Mouse (Mus musculus): ENCODE measurements around the gene Dhx32. TPM values are rescaled to one million over a fixed set of nuclear protein-coding genes. Genes with fewer than 3 reads are reported as not detected.

The Dhx32 gene
- polyA plus RNA-seq, 1 experiment from 2014 or later, result 29.1 TPM

DNA sequence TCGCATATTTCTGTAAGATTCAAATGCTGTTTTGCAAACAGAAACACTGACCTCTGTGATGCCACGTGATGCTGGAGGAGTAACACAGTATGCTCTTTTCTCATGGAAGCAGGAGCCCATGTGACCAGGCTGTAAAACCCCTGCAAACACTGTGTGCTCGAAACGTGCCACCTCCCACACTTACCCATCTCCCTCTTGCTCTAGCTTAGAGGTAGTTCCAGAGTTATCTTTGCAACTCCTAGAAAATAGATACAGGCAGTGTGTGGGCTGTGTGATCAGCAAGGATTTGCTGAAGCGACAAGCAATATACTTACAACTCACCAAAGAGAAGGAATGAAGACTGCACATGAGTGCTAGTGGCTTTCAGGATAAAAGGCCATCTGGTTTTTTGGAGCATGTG is 14.0 kb downstream of the Dhx32 start:
- no peaks in the 10 kb centered on the region for H3K4me1 ChIP-seq
- ATAC-seq (ENCODE audit: insufficient number of reproducible peaks, low FRiP score, low TSS enrichment, low read depth), result no peak
- H3K27ac ChIP-seq (replicated peaks), result no peak overlapping the region
- no peak overlapping the region for H3K9ac ChIP-seq
- 72% methylated on average over 5 of the region's 5 CpGs for WGBS
- H3K27me3 ChIP-seq, result no peaks in the 10 kb centered on the region
- H3K4me2 ChIP-seq (replicated peaks), result no peak overlapping the region
- no peaks in the 10 kb centered on the region for H3K9me3 ChIP-seq (replicated peaks)
- H3K4me3 ChIP-seq (replicated peaks), result no peak overlapping the region
- no peaks in the 10 kb centered on the region for H3K36me3 ChIP-seq

GRCm38 (mm10) chr7:133768027-133768426 is 14.5 kb downstream of the Dhx32 start:
- Histone ChIP-seq H3K9ac (no peak overlapping the region), H3K27me3 (no peaks in the 10 kb centered on the region), H3K4me2 (replicated peaks) (no peak overlapping the region), H3K36me3 (no peaks in the 10 kb centered on the region), H3K9me3 (replicated peaks) (no peaks in the 10 kb centered on the region), H3K27ac (replicated peaks) (no peak overlapping the region), H3K4me1 (no peaks in the 10 kb centered on the region), H3K4me3 (replicated peaks) (no peak overlapping the region)
- 83% methylated on average over 4 of the region's 4 CpGs for WGBS
- no peak for ATAC-seq (ENCODE audit: insufficient number of reproducible peaks, low FRiP score, low TSS enrichment, low read depth)

- Histone ChIP-seq H3K4me2 (replicated peaks) (no peak overlapping the region), H3K9me3 (replicated peaks) (0 out of 2 replicates have a peak, but pooled peaks cover 4% of the 10 kb centered on the region), H3K36me3 (no peaks in the 10 kb centered on the region), H3K4me1 (no peaks in the 10 kb centered on the region), H3K9ac (no peak overlapping the region), H3K27me3 (no peaks in the 10 kb centered on the region), H3K4me3 (replicated peaks) (no peak overlapping the region), H3K27ac (replicated peaks) (no peak overlapping the region)
- ATAC-seq (ENCODE audit: insufficient number of reproducible peaks, low FRiP score, low TSS enrichment, low read depth), result no peak
- WGBS, result 86% methylated on average over 13 of the region's 13 CpGs
These were observed 16.7 kb downstream of the Dhx32 start for GRCm38 (mm10) chr7:133765849-133766243.

- H3K9ac ChIP-seq, result no peak overlapping the region
- H3K4me3 ChIP-seq (replicated peaks), result no peak overlapping the region
- no peaks in the 10 kb centered on the region for H3K4me1 ChIP-seq
- H3K27ac ChIP-seq (replicated peaks), result no peak overlapping the region
- H3K9me3 ChIP-seq (replicated peaks), result 0 out of 2 replicates have a peak, but pooled peaks cover 4% of the 10 kb centered on the region
- WGBS, result 77% methylated on average over 10 of the region's 10 CpGs
- no peak for ATAC-seq (ENCODE audit: insufficient number of reproducible peaks, low FRiP score, low TSS enrichment, low read depth)
- no peak overlapping the region for H3K4me2 ChIP-seq (replicated peaks)
- no peaks in the 10 kb centered on the region for H3K27me3 ChIP-seq
- no peaks in the 10 kb centered on the region for H3K36me3 ChIP-seq
These were observed 17.2 kb downstream of the Dhx32 start for GRCm38 (mm10) chr7:133765240-133765848.

DNA sequence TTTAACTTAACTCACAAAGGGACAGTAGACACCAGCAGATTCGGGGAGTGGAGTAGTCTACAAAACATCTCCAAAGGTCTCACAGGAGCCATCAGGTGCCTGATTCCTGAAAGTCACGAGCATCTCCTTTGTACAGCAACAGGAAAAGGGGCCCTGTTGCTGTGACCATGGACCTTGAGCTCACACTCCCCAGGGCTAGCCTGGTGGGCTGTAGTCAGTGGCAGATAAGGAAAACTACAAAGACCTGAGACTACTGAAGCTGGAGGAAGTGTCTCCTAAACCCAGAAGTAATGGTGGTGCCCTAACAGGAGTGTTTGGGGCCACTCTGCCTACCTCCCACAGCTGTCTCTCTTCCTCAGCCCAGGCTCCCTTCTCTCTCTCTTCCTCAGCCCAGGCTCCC is 18.1 kb downstream of the Dhx32 start:
- H3K36me3 ChIP-seq, result no peaks in the 10 kb centered on the region
- no peak for ATAC-seq (ENCODE audit: insufficient number of reproducible peaks, low FRiP score, low TSS enrichment, low read depth)
- H3K4me2 ChIP-seq (replicated peaks), result no peak overlapping the region
- 0 out of 2 replicates have a peak, but pooled peaks cover 4% of the 10 kb centered on the region for H3K9me3 ChIP-seq (replicated peaks)
- no peaks in the 10 kb centered on the region for H3K27me3 ChIP-seq
- H3K9ac ChIP-seq, result no peak overlapping the region
- H3K4me1 ChIP-seq, result 0 out of 2 replicates have a peak, but pooled peaks cover 8% of the 10 kb centered on the region
- 79% methylated on average over 2 of the region's 2 CpGs for whole genome bisulfite sequencing
- H3K27ac ChIP-seq (replicated peaks), result no peak overlapping the region
- H3K4me3 ChIP-seq (replicated peaks), result no peak overlapping the region

DNA sequence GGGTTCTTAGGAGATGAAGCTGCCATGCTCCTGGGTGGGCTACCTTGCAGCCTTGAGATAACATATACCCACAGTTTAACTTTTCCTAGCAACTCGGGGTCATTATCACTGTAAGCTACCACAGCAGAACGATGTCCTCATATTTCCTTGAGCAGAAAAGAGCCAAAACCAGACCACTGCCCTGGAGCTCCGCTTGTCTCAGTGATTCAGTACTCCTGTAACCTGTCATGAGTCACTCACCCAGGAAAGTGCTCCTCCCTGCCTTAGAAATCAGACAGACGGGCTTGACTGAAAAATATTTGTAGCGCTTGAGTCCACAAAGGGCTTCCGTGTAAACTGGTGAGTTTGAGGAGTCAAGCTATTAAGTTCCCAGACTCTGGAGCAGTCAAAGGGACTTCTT is 19.8 kb downstream of the Dhx32 start:
- no peak overlapping the region for H3K4me2 ChIP-seq (replicated peaks)
- H3K4me3 ChIP-seq (replicated peaks), result no peak overlapping the region
- H3K4me1 ChIP-seq, result 0 out of 2 replicates have a peak, but pooled peaks cover 9% of the 10 kb centered on the region
- H3K27ac ChIP-seq (replicated peaks), result no peak overlapping the region
- H3K27me3 ChIP-seq, result no peaks in the 10 kb centered on the region
- ATAC-seq (ENCODE audit: insufficient number of reproducible peaks, low FRiP score, low TSS enrichment, low read depth), result no peak
- WGBS, result 74% methylated on average over 6 of the region's 6 CpGs
- H3K36me3 ChIP-seq, result no peaks in the 10 kb centered on the region
- 0 out of 2 replicates have a peak, but pooled peaks cover 4% of the 10 kb centered on the region for H3K9me3 ChIP-seq (replicated peaks)
- H3K9ac ChIP-seq, result no peak overlapping the region

GRCm38 (mm10) chr7:133759611-133760353 is 22.7 kb downstream of the Dhx32 start:
- H3K9me3 ChIP-seq (replicated peaks), result 0 out of 2 replicates have a peak, but pooled peaks cover 4% of the 10 kb centered on the region
- 12% methylated on average over 27 of the region's 27 CpGs for WGBS
- no peak overlapping the region for H3K9ac ChIP-seq
- H3K4me3 ChIP-seq (replicated peaks), result peak overlapping the region; percentile 9; the same call in 1 of the 2 replicates
- no peaks in the 10 kb centered on the region for H3K27me3 ChIP-seq
- H3K4me2 ChIP-seq (replicated peaks), result peak overlapping the region; percentile 38
- ATAC-seq (ENCODE audit: insufficient number of reproducible peaks, low FRiP score, low TSS enrichment, low read depth), result no peak
- H3K27ac ChIP-seq (replicated peaks), result no peak overlapping the region
- H3K4me1 ChIP-seq, result 0 out of 2 replicates have a peak, but pooled peaks cover 9% of the 10 kb centered on the region
- H3K36me3 ChIP-seq, result no peaks in the 10 kb centered on the region

DNA sequence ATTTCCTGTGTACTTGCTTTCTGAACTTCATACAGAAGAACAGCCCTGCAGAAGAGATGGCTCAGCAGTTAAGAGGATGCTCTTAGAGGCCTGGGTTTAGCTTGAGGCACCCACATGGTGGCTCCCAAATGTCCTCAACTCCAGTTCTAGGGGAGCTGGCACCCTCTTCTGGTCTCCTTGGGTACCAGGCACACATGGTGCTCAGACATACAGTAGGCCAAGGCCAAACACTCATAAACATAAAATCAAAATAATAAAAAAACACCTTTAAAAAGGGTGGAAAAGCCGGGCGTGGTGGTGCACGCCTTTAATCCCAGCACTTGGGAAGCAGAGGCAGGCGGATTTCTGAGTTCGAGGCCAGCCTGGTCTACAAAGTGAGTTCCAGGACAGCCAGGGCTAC is 23.8 kb downstream of the Dhx32 start:
- no peak for ATAC-seq (ENCODE audit: insufficient number of reproducible peaks, low FRiP score, low TSS enrichment, low read depth)
- WGBS, result 89% methylated on average over 5 of the region's 5 CpGs
- no peak overlapping the region for H3K27ac ChIP-seq (replicated peaks)
- H3K27me3 ChIP-seq, result no peaks in the 10 kb centered on the region
- 0 out of 2 replicates have a peak, but pooled peaks cover 4% of the 10 kb centered on the region for H3K9me3 ChIP-seq (replicated peaks)
- no peak overlapping the region for H3K4me2 ChIP-seq (replicated peaks)
- no peak overlapping the region for H3K4me3 ChIP-seq (replicated peaks)
- no peaks in the 10 kb centered on the region for H3K36me3 ChIP-seq
- H3K9ac ChIP-seq, result no peak overlapping the region
- H3K4me1 ChIP-seq, result 0 out of 2 replicates have a peak, but pooled peaks cover 9% of the 10 kb centered on the region

GRCm38 (mm10) chr7:133757961-133758455 is 24.5 kb downstream of the Dhx32 start:
- Histone ChIP-seq H3K9me3 (replicated peaks) (0 out of 2 replicates have a peak, but pooled peaks cover 4% of the 10 kb centered on the region), H3K9ac (no peak overlapping the region), H3K4me2 (replicated peaks) (no peak overlapping the region), H3K4me3 (replicated peaks) (no peak overlapping the region), H3K36me3 (no peaks in the 10 kb centered on the region), H3K27me3 (no peaks in the 10 kb centered on the region), H3K4me1 (0 out of 2 replicates have a peak, but pooled peaks cover 9% of the 10 kb centered on the region), H3K27ac (replicated peaks) (no peak overlapping the region)
- WGBS, result 46% methylated on average over 5 of the region's 5 CpGs
- ATAC-seq (ENCODE audit: insufficient number of reproducible peaks, low FRiP score, low TSS enrichment, low read depth), result no peak

- 79% methylated on average over 5 of the region's 5 CpGs for WGBS
- no peaks in the 10 kb centered on the region for H3K9me3 ChIP-seq (replicated peaks)
- ATAC-seq (ENCODE audit: insufficient number of reproducible peaks, low FRiP score, low TSS enrichment, low read depth), result no peak
- H3K4me2 ChIP-seq (replicated peaks), result no peak overlapping the region
- no peak overlapping the region for H3K4me3 ChIP-seq (replicated peaks)
- no peaks in the 10 kb centered on the region for H3K36me3 ChIP-seq
- H3K4me1 ChIP-seq, result peaks cover 4% of the 10 kb centered on the region; the same call in 1 of the 2 replicates
- no peaks in the 10 kb centered on the region for H3K27me3 ChIP-seq
- no peak overlapping the region for H3K27ac ChIP-seq (replicated peaks)
- H3K9ac ChIP-seq, result no peak overlapping the region
These were observed 31.4 kb downstream of the Dhx32 start for GRCm38 (mm10) chr7:133751163-133751562.

DNA sequence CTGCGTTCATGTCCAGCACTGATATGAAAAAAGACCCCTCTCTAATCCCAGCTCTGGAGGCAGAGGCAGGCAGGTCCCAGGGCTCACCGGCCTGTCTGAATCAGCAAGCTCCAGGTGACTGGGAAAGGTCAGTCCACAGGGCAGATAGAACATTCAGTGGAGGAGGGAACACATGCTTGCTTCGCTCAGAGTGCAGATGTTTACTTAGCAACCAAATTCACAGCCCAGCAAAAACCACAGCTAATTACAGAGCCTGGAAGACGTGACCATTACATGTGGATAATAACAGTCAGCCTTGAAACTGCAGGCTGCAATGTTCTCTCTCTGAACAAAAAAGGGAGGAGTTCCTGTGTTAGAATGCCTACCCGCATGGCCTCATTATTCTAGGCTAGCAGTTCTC is 31.9 kb downstream of the Dhx32 start:
- Histone ChIP-seq H3K36me3 (no peaks in the 10 kb centered on the region), H3K4me3 (replicated peaks) (no peak overlapping the region), H3K27me3 (no peaks in the 10 kb centered on the region), H3K4me1 (peaks cover 4% of the 10 kb centered on the region; the same call in 1 of the 2 replicates), H3K9ac (no peak overlapping the region), H3K9me3 (replicated peaks) (no peaks in the 10 kb centered on the region), H3K4me2 (replicated peaks) (no peak overlapping the region), H3K27ac (replicated peaks) (no peak overlapping the region)
- 56% methylated on average over 5 of the region's 5 CpGs for WGBS
- peak; percentile 62; the same call in 1 of the 2 replicates for ATAC-seq (ENCODE audit: insufficient number of reproducible peaks, low FRiP score, low TSS enrichment, low read depth)
